Mouse (Mus musculus): ENCODE data around the gene Ppt1. TPM values are rescaled to one million over a fixed set of nuclear protein-coding genes. Genes with fewer than 3 reads are reported as not detected.
A peak's percentile ranks its signal among the peaks of the same experiment; 100 is the strongest.

The Ppt1 gene
- polyA plus RNA-seq, 1 experiment from 2014 or later, result 74.4 TPM

DNA sequence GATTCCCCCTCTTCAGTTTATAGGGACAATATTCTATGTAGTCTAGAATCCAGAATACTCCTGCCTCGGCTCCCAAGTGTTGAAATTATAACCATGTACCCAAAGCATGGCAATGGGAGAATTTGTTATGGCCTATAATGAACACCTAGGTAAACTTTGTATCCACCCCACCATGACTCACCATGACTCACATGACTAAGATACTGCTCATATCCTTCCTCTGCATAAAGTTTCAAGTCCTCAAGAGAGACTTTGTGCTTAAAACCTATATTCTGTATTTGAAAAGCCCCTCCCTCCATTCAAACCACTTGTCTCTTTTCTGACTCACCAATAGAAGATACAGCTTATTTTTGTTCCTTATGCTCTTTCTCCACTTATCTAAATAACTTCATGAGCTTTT lies 32.0 kb downstream of the Ppt1 start:
- H3K36me3 ChIP-seq (ENCODE audit: insufficient read depth, low read length), result peaks cover 62% of the 10 kb centered on the region
- no peak overlapping the region for H3K9ac ChIP-seq (ENCODE audit: low read depth, low read length)
- H3K4me3 ChIP-seq (replicated peaks; ENCODE audit: low read depth, low read length), result no peak overlapping the region
- H3K4me1 ChIP-seq (replicated peaks; ENCODE audit: insufficient read depth, low read length), result no peaks in the 10 kb centered on the region
- no peak for TF ChIP-seq CTCF (IDR thresholded peaks at IDR 0.05; ENCODE audit: low read depth)
- H3K9me3 ChIP-seq (replicated peaks; ENCODE audit: low read length), result no peaks in the 10 kb centered on the region
- H3K4me2 ChIP-seq (ENCODE audit: low read length), result no peak overlapping the region
- no peak for ATAC-seq (replicated peaks; ENCODE audit: low FRiP score, low read depth)
- no peak for DNase-seq (ENCODE audit: low spot score)
- H3K27ac ChIP-seq, result no peak overlapping the region
- H3K27me3 ChIP-seq (ENCODE audit: insufficient read depth, low read length), result no peaks in the 10 kb centered on the region
- 92% methylated on average over 1 of the region's 1 CpGs for WGBS

DNA sequence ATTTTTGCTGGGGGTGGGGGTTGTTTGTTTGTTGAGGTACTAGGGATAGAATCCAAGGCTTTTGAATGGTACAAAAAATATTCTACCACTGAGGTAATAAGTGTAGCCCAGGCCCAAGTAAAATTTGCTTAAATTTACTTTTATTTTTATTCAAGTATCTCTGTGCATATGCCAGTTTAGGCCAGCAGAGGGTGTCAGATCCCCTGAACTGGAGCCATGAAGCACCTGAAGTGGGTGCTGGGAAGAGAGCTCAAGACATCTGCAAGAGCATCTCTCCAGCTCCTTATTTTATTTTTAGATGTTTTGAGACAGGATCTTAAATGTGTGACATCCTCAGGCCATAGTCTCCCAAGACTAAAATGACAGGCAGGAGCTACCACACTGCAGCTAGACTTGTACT lies 34.0 kb downstream of the Ppt1 start:
- ATAC-seq (replicated peaks; ENCODE audit: low FRiP score, low read depth), result no peak
- Histone ChIP-seq H3K27ac (no peak overlapping the region), H3K36me3 (ENCODE audit: insufficient read depth, low read length) (peaks cover 45% of the 10 kb centered on the region), H3K9ac (ENCODE audit: low read depth, low read length) (no peak overlapping the region), H3K4me2 (ENCODE audit: low read length) (no peak overlapping the region), H3K9me3 (replicated peaks; ENCODE audit: low read length) (no peaks in the 10 kb centered on the region), H3K4me1 (replicated peaks; ENCODE audit: insufficient read depth, low read length) (no peaks in the 10 kb centered on the region), H3K27me3 (ENCODE audit: insufficient read depth, low read length) (no peaks in the 10 kb centered on the region), H3K4me3 (replicated peaks; ENCODE audit: low read depth, low read length) (no peak overlapping the region)
- peak; percentile 68 for TF ChIP-seq CTCF (IDR thresholded peaks at IDR 0.05; ENCODE audit: low read depth)
- peak; percentile 37 for DNase-seq (ENCODE audit: low spot score)

DNA sequence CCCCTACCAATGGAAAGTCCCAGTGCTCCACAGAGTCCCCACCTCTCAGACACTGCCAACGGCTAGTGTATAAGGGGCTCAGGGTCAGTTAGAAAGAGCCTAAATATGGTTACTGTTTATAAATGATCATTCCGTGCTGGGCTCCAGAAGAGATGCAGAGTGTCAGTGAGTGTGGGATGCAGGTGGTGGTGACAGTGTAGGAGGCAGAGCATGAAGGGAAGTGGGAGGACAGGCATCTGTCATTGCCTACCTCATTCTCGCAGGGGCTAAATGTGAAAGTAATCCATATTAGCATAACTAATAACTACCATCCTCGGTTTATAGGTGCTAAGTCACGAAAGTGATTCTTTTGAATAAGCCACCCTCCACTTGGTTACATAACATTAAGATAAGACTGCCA lies 34.7 kb downstream of the Ppt1 start:
- Histone ChIP-seq H3K9ac (ENCODE audit: low read depth, low read length) (no peak overlapping the region), H3K27ac (no peak overlapping the region), H3K4me2 (ENCODE audit: low read length) (no peak overlapping the region), H3K4me1 (replicated peaks; ENCODE audit: insufficient read depth, low read length) (no peaks in the 10 kb centered on the region), H3K9me3 (replicated peaks; ENCODE audit: low read length) (no peaks in the 10 kb centered on the region), H3K27me3 (ENCODE audit: insufficient read depth, low read length) (no peaks in the 10 kb centered on the region), H3K4me3 (replicated peaks; ENCODE audit: low read depth, low read length) (no peak overlapping the region), H3K36me3 (ENCODE audit: insufficient read depth, low read length) (peaks cover 38% of the 10 kb centered on the region)
- ATAC-seq (replicated peaks; ENCODE audit: low FRiP score, low read depth) (no peak), DNase-seq (ENCODE audit: low spot score) (no peak)
- 78% methylated on average over 5 of the region's 5 CpGs for WGBS
- TF ChIP-seq CTCF (IDR thresholded peaks at IDR 0.05; ENCODE audit: low read depth), result no peak

DNA sequence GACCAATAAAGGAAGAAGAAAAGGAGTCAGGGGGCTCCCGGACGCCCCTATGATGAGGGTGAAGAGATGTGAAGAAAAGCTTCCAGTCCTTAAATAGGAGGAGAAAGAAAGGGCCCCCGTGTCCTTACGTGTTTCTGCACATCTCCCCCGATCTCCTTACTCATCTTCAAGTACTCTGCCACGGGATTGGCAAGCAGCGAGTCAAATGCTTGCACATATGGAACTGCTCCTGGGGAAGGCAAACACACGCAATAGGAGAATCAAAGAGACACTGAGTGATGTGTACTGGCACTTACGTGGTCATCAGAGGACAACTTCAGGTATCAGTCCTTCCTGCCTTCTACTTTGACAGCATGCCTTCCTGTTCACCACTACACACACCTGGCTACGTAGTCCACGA lies 35.2 kb downstream of the Ppt1 start:
- Histone ChIP-seq H3K36me3 (ENCODE audit: insufficient read depth, low read length) (peaks cover 34% of the 10 kb centered on the region), H3K27ac (no peak overlapping the region), H3K27me3 (ENCODE audit: insufficient read depth, low read length) (no peaks in the 10 kb centered on the region), H3K4me3 (replicated peaks; ENCODE audit: low read depth, low read length) (no peak overlapping the region), H3K4me2 (ENCODE audit: low read length) (no peak overlapping the region), H3K4me1 (replicated peaks; ENCODE audit: insufficient read depth, low read length) (no peaks in the 10 kb centered on the region), H3K9me3 (replicated peaks; ENCODE audit: low read length) (no peaks in the 10 kb centered on the region), H3K9ac (ENCODE audit: low read depth, low read length) (no peak overlapping the region)
- DNase-seq (ENCODE audit: low spot score) (no peak), ATAC-seq (replicated peaks; ENCODE audit: low FRiP score, low read depth) (no peak)
- no peak for TF ChIP-seq CTCF (IDR thresholded peaks at IDR 0.05; ENCODE audit: low read depth)
- WGBS, result 92% methylated on average over 11 of the region's 11 CpGs

DNA sequence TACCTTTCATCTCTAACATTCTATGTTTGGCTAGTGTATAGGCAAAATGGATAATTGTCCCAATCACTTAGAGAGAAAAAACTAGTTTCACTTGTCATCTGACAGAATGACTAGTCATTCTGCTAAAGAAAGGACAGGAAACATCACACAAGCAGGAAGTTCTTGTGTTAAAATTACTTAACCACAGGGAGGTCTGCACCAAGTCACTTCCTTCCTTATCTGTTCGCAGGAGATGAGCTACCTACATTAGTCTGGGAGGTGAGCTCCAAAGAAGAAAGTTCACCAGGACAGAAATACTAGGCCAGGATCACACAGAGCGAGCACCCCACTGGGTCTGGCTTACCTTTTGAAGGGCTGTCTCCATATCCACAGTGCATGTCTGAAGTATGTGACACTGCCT lies 35.9 kb downstream of the Ppt1 start:
- no peaks in the 10 kb centered on the region for H3K27me3 ChIP-seq (ENCODE audit: insufficient read depth, low read length)
- no peak overlapping the region for H3K27ac ChIP-seq
- ATAC-seq (replicated peaks; ENCODE audit: low FRiP score, low read depth), result no peak
- no peaks in the 10 kb centered on the region for H3K4me1 ChIP-seq (replicated peaks; ENCODE audit: insufficient read depth, low read length)
- H3K9me3 ChIP-seq (replicated peaks; ENCODE audit: low read length), result no peaks in the 10 kb centered on the region
- no peak for TF ChIP-seq CTCF (IDR thresholded peaks at IDR 0.05; ENCODE audit: low read depth)
- H3K36me3 ChIP-seq (ENCODE audit: insufficient read depth, low read length), result peaks cover 28% of the 10 kb centered on the region
- no peak overlapping the region for H3K9ac ChIP-seq (ENCODE audit: low read depth, low read length)
- no peak overlapping the region for H3K4me3 ChIP-seq (replicated peaks; ENCODE audit: low read depth, low read length)
- H3K4me2 ChIP-seq (ENCODE audit: low read length), result no peak overlapping the region
- DNase-seq (ENCODE audit: low spot score), result no peak
- 77% methylated on average over 2 of the region's 2 CpGs for WGBS

DNA sequence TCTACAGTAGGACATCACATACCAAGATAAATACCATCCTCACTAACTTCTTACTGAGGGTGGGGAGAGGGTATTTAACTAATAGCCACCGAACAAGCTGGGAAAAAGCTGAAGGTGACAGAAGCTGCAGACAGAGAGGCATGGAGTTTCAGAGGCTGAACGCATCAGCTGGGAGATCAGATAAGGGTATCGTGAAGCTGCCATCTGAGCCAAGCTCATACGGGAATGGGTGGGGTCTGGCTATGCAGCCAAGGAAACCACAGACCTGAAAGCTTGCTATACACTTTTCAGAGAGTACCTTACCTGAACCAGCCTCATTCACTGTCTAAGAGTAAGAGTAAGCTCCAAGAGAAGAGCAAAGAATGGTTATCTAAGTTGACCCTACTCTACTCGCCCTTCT lies 37.0 kb downstream of the Ppt1 start:
- Histone ChIP-seq H3K4me1 (replicated peaks; ENCODE audit: insufficient read depth, low read length) (no peaks in the 10 kb centered on the region), H3K36me3 (ENCODE audit: insufficient read depth, low read length) (peaks cover 23% of the 10 kb centered on the region), H3K4me2 (ENCODE audit: low read length) (no peak overlapping the region), H3K9ac (ENCODE audit: low read depth, low read length) (no peak overlapping the region), H3K27ac (no peak overlapping the region), H3K27me3 (ENCODE audit: insufficient read depth, low read length) (no peaks in the 10 kb centered on the region), H3K9me3 (replicated peaks; ENCODE audit: low read length) (no peaks in the 10 kb centered on the region), H3K4me3 (replicated peaks; ENCODE audit: low read depth, low read length) (no peak overlapping the region)
- WGBS, result 67% methylated on average over 5 of the region's 5 CpGs
- no peak for TF ChIP-seq CTCF (IDR thresholded peaks at IDR 0.05; ENCODE audit: low read depth)
- ATAC-seq (replicated peaks; ENCODE audit: low FRiP score, low read depth) (no peak), DNase-seq (ENCODE audit: low spot score) (no peak)

DNA sequence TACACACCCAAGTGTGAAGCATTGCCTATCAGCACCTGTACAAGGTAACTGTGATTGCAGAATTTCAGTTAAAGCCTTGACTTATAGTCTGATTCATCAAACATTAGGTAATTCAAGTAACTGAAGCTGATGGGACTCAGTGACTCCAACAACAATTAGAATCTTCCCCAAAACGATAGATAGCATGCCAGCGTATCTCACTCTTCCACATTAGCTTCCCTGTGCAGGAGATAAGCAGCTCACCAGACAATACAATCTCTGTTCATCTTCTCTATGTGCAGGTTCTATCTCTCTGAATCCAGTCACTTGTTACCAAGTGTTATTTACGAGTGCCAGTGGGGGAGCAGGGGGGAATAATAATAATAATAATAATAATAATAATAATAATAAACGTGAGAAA lies 37.5 kb downstream of the Ppt1 start:
- Histone ChIP-seq H3K27me3 (ENCODE audit: insufficient read depth, low read length) (no peaks in the 10 kb centered on the region), H3K9ac (ENCODE audit: low read depth, low read length) (no peak overlapping the region), H3K27ac (no peak overlapping the region), H3K4me1 (replicated peaks; ENCODE audit: insufficient read depth, low read length) (no peaks in the 10 kb centered on the region), H3K9me3 (replicated peaks; ENCODE audit: low read length) (no peaks in the 10 kb centered on the region), H3K4me2 (ENCODE audit: low read length) (no peak overlapping the region), H3K36me3 (ENCODE audit: insufficient read depth, low read length) (peaks cover 23% of the 10 kb centered on the region), H3K4me3 (replicated peaks; ENCODE audit: low read depth, low read length) (no peak overlapping the region)
- no peak for DNase-seq (ENCODE audit: low spot score)
- TF ChIP-seq CTCF (IDR thresholded peaks at IDR 0.05; ENCODE audit: low read depth), result no peak
- no peak for ATAC-seq (replicated peaks; ENCODE audit: low FRiP score, low read depth)
- 82% methylated on average over 4 of the region's 4 CpGs for WGBS

Measured in kidney, postnatal 0 days (tissue).